Mouse (Mus musculus): ENCODE measurements around the gene Aagab. TPM values are rescaled to one million over a fixed set of nuclear protein-coding genes. Genes with fewer than 3 reads are reported as not detected.

Gene Aagab
- 10 to 100 TPM; 20.6 to 24.8 TPM for total RNA-seq (2021)

GRCm38 (mm10) chr9:63602043-63602939 lies at the start of gene Aagab, which contains the start of gene Iqch:
Gene Aagab, plus strand, starts transcription at chr9:63602660.
Gene Iqch, minus strand, starts transcription at chr9:63602493.
- peak; percentile 97 for DNase-seq
- intact Hi-C loops (cut with DNase I): no loop called here

DNA sequence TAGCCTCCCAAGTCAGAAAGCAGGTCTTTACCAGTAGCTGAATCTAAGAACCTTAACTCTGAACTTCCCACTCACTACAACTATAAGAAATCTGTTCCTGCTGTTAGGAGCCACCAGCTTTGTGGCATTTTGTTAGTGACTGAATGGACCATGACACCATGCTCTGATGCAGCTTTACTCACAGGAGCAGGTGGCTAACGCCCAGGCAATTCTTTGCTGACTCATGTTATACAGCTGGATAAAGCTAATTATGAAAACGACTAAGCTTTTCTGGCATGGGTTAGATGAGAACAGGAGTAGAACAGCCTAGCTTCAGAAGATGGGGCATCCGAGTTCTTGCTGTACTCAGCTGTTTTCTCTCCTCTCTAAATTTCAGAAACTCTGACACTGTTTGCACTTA lies 48.8 kb upstream of the Aagab start:
- intact Hi-C loops (cut with DNase I): no loop called here
- no peak for DNase-seq

- peak; percentile 40 to 52 for DNase-seq
- intact Hi-C loops (cut with DNase I): no loop called here
These were observed 46.9 kb upstream of the Aagab start for GRCm38 (mm10) chr9:63555460-63555990.

GRCm38 (mm10) chr9:63556316-63556715 lies 46.1 kb upstream of the Aagab start:
- no peak for DNase-seq
- intact Hi-C loops (cut with DNase I): no loop called here

DNA sequence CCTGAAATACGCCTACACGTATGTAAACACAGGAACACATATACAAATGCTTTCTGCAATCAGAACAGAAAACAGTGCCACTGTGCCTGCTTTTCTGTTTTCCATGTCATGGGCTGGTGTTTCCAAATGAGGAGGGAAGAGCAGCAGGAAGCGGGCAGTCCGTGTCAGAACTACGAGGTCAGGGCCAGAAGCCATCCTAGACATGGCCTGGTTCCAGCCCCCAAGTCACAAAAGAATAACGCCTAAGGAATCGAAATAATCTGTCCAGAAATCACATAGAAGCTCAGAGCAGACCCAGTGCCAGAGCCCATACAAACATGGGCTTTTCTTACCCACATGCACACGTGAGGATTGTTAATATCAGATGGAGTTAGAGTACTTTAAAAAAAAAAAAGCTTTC lies 45.5 kb upstream of the Aagab start:
- no peak for DNase-seq

GRCm38 (mm10) chr9:63561931-63562330 lies 40.5 kb upstream of the Aagab start:
- DNase-seq: no peak
- intact Hi-C loops (cut with DNase I): no loop called here

More for the DNA sequence above, 45.5 kb upstream of the Aagab start:
- intact Hi-C loops (cut with DNase I): no loop called here

DNA sequence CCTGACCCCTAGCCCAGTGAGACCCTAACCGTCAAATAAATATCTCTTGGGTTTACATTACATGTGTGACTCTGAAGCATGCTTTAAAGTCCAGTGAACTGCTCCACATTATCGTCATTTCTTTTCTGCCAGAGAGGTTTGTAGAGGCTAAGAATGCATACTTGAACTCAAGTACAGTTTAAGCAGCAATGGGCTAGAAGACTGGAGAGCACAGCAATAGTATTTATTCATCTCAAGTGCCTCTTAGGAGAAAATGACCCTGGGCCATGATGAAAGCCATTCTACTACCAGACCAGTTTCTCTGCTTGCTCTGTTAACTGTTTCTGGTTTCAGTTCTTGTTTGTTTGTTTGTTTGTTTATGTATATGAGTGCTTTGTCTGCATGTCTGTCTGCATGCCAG lies 39.0 kb upstream of the Aagab start:
- intact Hi-C loops (cut with DNase I): no loop called here
- DNase-seq: no peak

DNA sequence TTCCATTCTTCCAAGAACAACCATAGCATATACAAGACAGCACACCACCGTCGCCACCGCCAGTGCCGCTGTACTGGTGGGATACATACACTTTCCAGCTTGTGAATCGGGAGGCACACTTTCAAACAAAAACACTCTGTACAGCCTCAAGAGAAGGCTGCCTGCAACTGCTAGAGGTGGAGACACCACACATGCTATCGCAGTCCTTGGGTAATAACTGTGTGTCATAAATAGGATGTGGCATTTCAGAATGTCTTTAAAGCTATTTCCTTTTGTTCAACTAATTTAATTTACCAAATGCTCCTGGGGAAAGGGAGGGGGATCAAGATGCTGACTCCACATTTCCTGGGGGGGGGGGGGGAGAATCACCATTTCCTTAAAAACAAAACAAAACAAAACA lies 34.1 kb upstream of the Aagab start:
- no peak for DNase-seq
- intact Hi-C loops (cut with DNase I): no loop called here

GRCm38 (mm10) chr9:63568808-63569207 lies 33.7 kb upstream of the Aagab start:
- intact Hi-C loops (cut with DNase I): no loop called here
- DNase-seq: peak; percentile 35 to 48

- intact Hi-C loops (cut with DNase I): loop anchor here (5.0 kb wide), 1 partner anchor 270 kb away; no protein-coding TSS in a partner anchor
These were observed 30.6 kb upstream of the Aagab start for GRCm38 (mm10) chr9:63571895-63572294.

GRCm38 (mm10) chr9:63572874-63573273 lies 29.6 kb upstream of the Aagab start:
- DNase-seq: no peak
- intact Hi-C loops (cut with DNase I): loop anchor here (5.0 kb wide), 1 partner anchor 269 kb away; no protein-coding TSS in a partner anchor

More at GRCm38 (mm10) chr9:63571895-63572294, 30.6 kb upstream of the Aagab start:
- DNase-seq: no peak

DNA sequence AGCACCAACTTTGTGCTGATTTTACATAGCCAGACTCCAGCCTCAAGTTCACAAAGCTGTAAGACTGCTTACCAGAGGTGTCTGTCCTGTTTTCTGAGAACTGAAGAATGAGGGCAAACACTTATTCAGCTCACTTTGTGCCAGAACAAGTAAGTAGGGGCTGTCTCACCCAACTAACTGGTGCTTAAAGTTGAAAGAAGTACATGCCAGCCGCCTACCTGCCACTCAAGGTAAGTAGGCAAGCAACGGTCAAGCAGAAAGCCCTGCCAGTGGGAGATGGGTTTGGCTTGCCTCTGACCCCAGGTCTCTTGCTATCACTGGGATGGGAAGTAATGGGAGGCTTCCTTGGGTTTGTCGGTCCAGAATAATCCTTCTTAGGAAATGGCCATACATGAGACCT lies 25.0 kb upstream of the Aagab start:
- intact Hi-C loops (cut with DNase I): no loop called here
- DNase-seq: no peak

DNA sequence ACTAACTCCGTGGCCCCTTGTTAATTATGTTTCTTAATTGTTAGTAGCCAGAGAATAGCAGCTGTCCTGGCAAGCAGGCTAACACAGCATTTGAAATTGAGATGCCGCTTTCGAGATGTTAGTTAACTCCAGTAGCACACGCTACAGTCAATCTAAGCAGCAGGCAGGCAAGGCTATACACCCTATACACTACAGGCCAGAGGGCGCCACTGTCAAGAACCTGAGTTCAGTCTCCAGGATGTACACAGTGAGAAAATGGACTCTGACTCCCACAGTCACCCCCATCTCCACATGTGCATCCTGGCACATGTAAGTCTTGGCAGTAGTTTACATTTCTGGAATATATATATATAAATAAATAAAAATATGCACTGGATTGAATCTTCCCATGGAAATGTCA lies 22.8 kb upstream of the Aagab start:
- no peak for DNase-seq
- intact Hi-C loops (cut with DNase I): no loop called here

- intact Hi-C loops (cut with DNase I): no loop called here
- no peak for DNase-seq
These were observed 22.4 kb upstream of the Aagab start for GRCm38 (mm10) chr9:63580046-63580445.

DNA sequence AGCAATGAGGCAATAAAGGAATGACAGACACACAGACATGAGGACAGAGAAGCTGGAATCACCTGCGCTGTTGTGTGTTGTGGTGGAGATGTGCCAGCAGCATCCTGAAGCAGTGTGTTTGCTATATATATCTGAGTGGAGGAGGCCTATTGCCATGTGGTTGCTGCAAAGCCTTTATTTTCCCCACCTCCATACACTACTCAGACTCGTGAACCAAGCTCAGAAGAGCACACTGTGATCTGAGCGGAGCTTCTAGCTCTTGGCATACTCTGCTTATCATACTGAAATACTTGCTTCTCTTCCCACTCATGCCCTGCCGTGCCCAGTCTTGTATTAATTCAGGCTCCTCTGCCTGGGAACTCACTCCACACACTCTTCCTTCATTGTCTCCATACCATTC lies 20.7 kb upstream of the Aagab start:
- no peak for DNase-seq
- intact Hi-C loops (cut with DNase I): no loop called here

GRCm38 (mm10) chr9:63585251-63585650 lies 17.2 kb upstream of the Aagab start:
- intact Hi-C loops (cut with DNase I): no loop called here
- no peak for DNase-seq

- intact Hi-C loops (cut with DNase I): no loop called here
- DNase-seq: no peak
These were observed 13.3 kb upstream of the Aagab start for GRCm38 (mm10) chr9:63589209-63589608.

- no peak for DNase-seq
- intact Hi-C loops (cut with DNase I): no loop called here
These were observed 11.9 kb upstream of the Aagab start for GRCm38 (mm10) chr9:63590592-63590991.

DNA sequence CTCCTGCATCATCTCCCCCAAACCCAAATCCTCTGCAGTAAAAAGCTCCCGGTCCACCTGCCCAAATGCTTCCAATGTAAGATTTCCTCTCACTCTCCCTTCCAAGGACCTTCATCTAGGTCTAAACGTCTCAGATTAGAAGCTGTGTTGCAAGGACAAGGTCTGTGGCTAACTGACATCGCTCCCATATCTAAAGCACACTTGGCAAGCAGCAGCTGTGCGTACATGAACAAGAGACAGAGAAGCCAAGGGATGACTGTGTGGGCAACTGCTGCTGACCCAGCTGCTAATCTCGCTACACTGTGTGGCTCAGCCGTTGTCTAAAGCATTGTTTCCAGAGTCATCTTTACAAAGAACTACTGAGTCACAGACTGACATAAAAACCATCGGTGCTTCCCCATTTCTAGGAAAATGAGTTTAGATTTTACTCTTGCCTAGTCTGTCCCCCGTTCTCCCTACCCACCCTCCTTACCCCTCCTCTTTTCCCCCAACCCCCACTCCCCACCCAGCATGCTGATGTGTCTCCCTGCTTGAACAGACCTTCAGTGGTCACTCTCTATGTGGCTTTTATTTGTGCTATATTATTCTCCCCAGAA lies 10.7 kb upstream of the Aagab start:
- no peak for DNase-seq
- intact Hi-C loops (cut with DNase I): no loop called here

DNA sequence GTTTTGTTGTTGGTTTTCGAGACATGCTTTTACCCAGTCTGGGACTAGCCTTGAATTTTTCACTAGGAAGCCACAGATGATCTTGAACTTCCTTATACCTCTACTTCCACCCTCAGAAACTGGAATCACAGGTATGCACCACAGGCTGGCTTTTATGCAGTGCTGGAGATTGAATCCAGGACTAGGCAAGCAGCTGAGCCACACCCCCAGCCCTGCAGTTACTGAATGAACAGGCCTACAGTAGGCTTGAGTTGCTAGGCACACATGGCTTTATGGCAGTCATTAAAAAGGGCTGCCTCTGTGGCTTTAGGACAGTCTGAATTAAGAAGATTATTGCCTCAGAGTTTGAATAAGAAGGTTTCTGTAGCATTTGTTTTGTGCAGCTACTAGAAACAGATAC lies 7.4 kb upstream of the Aagab start:
- intact Hi-C loops (cut with DNase I): no loop called here
- DNase-seq: no peak

DNA sequence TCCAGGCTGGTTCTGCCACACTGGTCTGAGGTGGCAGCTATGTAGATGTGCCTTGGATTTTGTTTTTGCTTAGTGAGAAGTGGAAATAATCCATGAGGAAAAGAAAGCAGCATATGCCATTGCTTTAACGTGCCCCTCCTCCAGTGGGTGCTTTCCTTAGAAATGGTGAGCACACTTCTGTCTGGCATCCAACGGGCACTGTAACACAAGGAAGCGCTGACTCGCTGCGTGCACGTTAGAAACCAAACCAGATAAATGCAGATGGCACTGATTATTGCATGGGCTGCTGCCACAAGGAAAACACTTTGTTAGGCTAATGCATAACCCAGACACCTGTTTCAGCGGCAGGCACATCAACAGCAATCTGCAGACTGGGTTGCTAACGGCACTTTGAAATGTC lies 6.8 kb upstream of the Aagab start:
- DNase-seq: no peak
- intact Hi-C loops (cut with DNase I): no loop called here

- DNase-seq: peak in 1 of 2 experiments; percentile 43
- intact Hi-C loops (cut with DNase I): no loop called here
These were observed 5.8 kb upstream of the Aagab start for GRCm38 (mm10) chr9:63596660-63597059.

Measured in heart, postnatal 10 days (tissue).